Comparison of ENCODE assay signal across 16 mouse cellular contexts in the genomic region with DNA sequence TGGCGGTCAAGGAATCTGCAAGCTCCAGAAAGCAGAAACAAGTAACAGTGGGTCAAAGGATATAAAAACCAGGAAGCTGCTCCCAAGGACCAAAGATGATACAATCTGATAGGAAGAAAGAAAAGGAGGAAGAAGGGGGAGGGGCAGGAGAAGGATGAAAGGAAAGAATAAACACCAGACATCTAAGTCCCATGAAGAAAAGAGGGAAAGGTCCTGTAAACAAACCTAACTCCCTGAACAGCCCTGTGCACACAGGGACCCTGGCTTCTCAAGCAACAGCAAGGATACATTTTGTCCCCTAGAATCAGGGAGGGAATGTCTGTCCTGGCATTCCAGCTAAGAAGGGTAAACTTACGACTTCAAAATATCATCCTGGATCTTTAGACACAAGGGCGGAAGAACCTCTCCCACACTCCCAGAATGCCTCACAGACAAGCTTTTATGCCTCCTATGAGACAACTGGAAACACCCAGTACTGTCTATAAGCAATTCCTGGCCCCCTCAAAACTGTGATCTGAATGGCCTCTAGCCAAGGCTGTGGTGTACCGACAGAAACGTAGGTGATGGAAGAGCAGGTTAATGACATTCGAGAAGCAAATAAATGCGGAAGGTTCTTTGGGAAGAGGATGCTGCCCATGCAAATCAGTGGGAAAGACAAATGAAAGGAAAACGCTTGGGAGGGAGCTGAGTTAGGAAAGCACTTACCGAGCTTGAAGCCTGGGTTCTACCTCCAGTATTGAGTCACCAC.
DNase-seq lines count a peak whose midpoint lies in the region; ATAC-seq and TF ChIP-seq lines count a peak whose summit lies in the region.
"Had no signal": no experiment of that assay in that cellular context is flagged by ENCODE, and none has a peak within 500 bp of the region (broad histone marks: within the 10 kb centered on the region; RNA-seq: fewer than 3 reads in every experiment).

No protein-coding gene starts in this region.

- H3K4me2 ChIP-seq in hindbrain, embryonic 15.5 days: no peak overlapping the region
- H3K4me2 ChIP-seq in hindbrain, postnatal 0 days (ENCODE audit: low read depth, low read length): no peak overlapping the region
- no peak overlapping the region for H3K4me2 ChIP-seq in lung, embryonic 16.5 days (ENCODE audit: low read depth, low read length)
- H3K4me2 ChIP-seq in heart, postnatal 0 days (ENCODE audit: low read depth, low read length): no peak overlapping the region
- H3K4me2 ChIP-seq: lung, embryonic 14.5 days; neural tube, embryonic 12.5 days had no signal

- 65% methylated on average over 9 of the region's 9 CpGs for WGBS in hindbrain, embryonic 15.5 days
- 60% methylated on average over 9 of the region's 9 CpGs for WGBS in hindbrain, postnatal 0 days
- 34% methylated on average over 9 of the region's 9 CpGs for WGBS in lung, embryonic 16.5 days
- WGBS in heart, postnatal 0 days: 39% methylated on average over 9 of the region's 9 CpGs

- H3K4me3 ChIP-seq in hindbrain, embryonic 15.5 days: no peak overlapping the region
- H3K4me3 ChIP-seq in hindbrain, postnatal 0 days (ENCODE audit: low read length): no peak overlapping the region
- H3K4me3 ChIP-seq in lung, embryonic 16.5 days (ENCODE audit: low read length): no peak overlapping the region
- no peak overlapping the region for H3K4me3 ChIP-seq in heart, postnatal 0 days (ENCODE audit: low read depth, low read length)
- H3K4me3 ChIP-seq: neural tube, embryonic 12.5 days had no signal

- H3K9me3 ChIP-seq in hindbrain, embryonic 15.5 days: no peaks in the 10 kb centered on the region
- H3K9me3 ChIP-seq in hindbrain, postnatal 0 days (ENCODE audit: low read length): no peaks in the 10 kb centered on the region
- no peaks in the 10 kb centered on the region for H3K9me3 ChIP-seq in lung, embryonic 16.5 days (ENCODE audit: control insufficient read depth, low read length)
- H3K9me3 ChIP-seq in heart, postnatal 0 days (replicated peaks; ENCODE audit: control insufficient read depth, low read length): no peaks in the 10 kb centered on the region
- H3K9me3 ChIP-seq: neural tube, embryonic 12.5 days had no signal

- no peak for TF ChIP-seq EP300 in heart, postnatal 0 days (IDR thresholded peaks at IDR 0.05; ENCODE audit: low read depth)

- peaks cover 9% of the 10 kb centered on the region for H3K4me1 ChIP-seq in hindbrain, embryonic 15.5 days (replicated peaks)
- no peaks in the 10 kb centered on the region for H3K4me1 ChIP-seq in hindbrain, postnatal 0 days (ENCODE audit: insufficient read depth, low read length)
- H3K4me1 ChIP-seq in lung, embryonic 16.5 days (replicated peaks; ENCODE audit: control insufficient read depth, insufficient read depth, low read length): peaks cover 13% of the 10 kb centered on the region
- peaks cover 30% of the 10 kb centered on the region for H3K4me1 ChIP-seq in heart, postnatal 0 days (ENCODE audit: control insufficient read depth, insufficient read depth)

- no peaks in the 10 kb centered on the region for H3K27me3 ChIP-seq in hindbrain, embryonic 15.5 days
- H3K27me3 ChIP-seq in hindbrain, postnatal 0 days (ENCODE audit: insufficient read depth, low read length): no peaks in the 10 kb centered on the region
- H3K27me3 ChIP-seq in lung, embryonic 16.5 days (ENCODE audit: control insufficient read depth, insufficient read depth, low read depth, low read length): no peaks in the 10 kb centered on the region
- H3K27me3 ChIP-seq in heart, postnatal 0 days (ENCODE audit: control insufficient read depth, insufficient read depth, low read length): no peaks in the 10 kb centered on the region
- H3K27me3 ChIP-seq: neural tube, embryonic 12.5 days had no signal

- no peak overlapping the region for H3K9ac ChIP-seq in hindbrain, embryonic 15.5 days
- H3K9ac ChIP-seq in hindbrain, postnatal 0 days (replicated peaks; ENCODE audit: low read length): no peak overlapping the region
- no peak overlapping the region for H3K9ac ChIP-seq in lung, embryonic 16.5 days (ENCODE audit: low read length)
- H3K9ac ChIP-seq in heart, postnatal 0 days (replicated peaks; ENCODE audit: low read depth, low read length): no peak overlapping the region
- H3K9ac ChIP-seq: lung, embryonic 14.5 days; neural tube, embryonic 12.5 days had no signal

- no peak for TF ChIP-seq CTCF in hindbrain, postnatal 0 days (IDR thresholded peaks at IDR 0.05; ENCODE audit: low read depth)
- no peak for TF ChIP-seq CTCF in heart, postnatal 0 days (IDR thresholded peaks at IDR 0.05; ENCODE audit: low read depth)

- peak; percentile 70 for DNase-seq in heart, adult 11 months
- no peak for DNase-seq in heart, postnatal 36 days
- no peak for DNase-seq in hindbrain, postnatal 0 days (ENCODE audit: low spot score)
- no peak for DNase-seq in lung, postnatal 25 days (ENCODE audit: low spot score)
- DNase-seq in heart, postnatal 0 days (ENCODE audit: low spot score): no peak
- DNase-seq in cerebellum, adult 9-10 months: no peak
- DNase-seq: cerebellum, adult 11 months; cerebellum, postnatal 36 days; gastrocnemius, postnatal 14 days; kidney, adult 18-20 months; liver; lung, embryonic 14.5 days; thymus, adult 2 months had no signal

- peak overlapping the region; percentile 45; the same call in 1 of the 2 replicates for H3K27ac ChIP-seq in hindbrain, embryonic 15.5 days (replicated peaks)
- H3K27ac ChIP-seq in hindbrain, postnatal 0 days: no peak overlapping the region
- H3K27ac ChIP-seq in lung, embryonic 16.5 days (ENCODE audit: low read length): peak overlapping the region; percentile 58
- peak overlapping the region; percentile 70 for H3K27ac ChIP-seq in heart, postnatal 0 days (ENCODE audit: low read depth)
- H3K27ac ChIP-seq: neural tube, embryonic 12.5 days had no signal

- no peak for ATAC-seq in hindbrain, embryonic 15.5 days (ENCODE audit: low FRiP score, low read depth)
- no peak for ATAC-seq in hindbrain, postnatal 0 days
- ATAC-seq in lung, embryonic 16.5 days (ENCODE audit: low read depth): no peak
- ATAC-seq in heart, postnatal 0 days (ENCODE audit: insufficient read depth, low read depth): no peak

- intact Hi-C loops in heart, postnatal 36 days (cut with DNase I): loop anchor here (5.0 kb wide), 1 partner anchor 38 kb away; no protein-coding TSS in a partner anchor

- H3K36me3 ChIP-seq in hindbrain, embryonic 15.5 days: no peaks in the 10 kb centered on the region
- H3K36me3 ChIP-seq in hindbrain, postnatal 0 days (ENCODE audit: insufficient read depth, low read length): no peaks in the 10 kb centered on the region
- no peaks in the 10 kb centered on the region for H3K36me3 ChIP-seq in lung, embryonic 16.5 days (ENCODE audit: control insufficient read depth, insufficient read depth, low read length)
- no peaks in the 10 kb centered on the region for H3K36me3 ChIP-seq in heart, postnatal 0 days (replicated peaks; ENCODE audit: control insufficient read depth, insufficient read depth, low read length)
- H3K36me3 ChIP-seq: neural tube, embryonic 12.5 days had no signal
